In the genomic region with DNA sequence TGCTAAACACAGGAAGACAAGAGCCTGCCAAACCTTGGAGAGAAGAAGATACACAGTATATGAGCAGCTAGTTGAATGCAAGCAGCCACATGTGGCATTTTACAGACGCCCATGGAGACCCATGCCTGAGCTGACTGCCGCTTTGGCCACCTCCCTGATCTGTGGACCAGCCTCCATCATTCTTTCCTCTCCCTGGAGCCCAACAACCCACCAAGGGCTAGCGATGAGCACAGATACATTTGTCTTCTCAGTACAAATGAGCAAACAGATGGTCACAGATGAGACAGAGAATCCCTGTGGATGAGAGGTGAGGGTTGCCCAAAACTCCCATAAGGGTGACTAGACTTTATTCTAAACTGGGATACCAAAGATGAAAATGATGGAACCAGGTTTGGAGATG, we compare ENCODE assay signal across 18 mouse cellular contexts.
DNase-seq lines count a peak whose midpoint lies in the region; ATAC-seq lines count a peak whose summit lies in the region.
"Had no signal": no experiment of that assay in that cellular context is flagged by ENCODE, and none has a peak within 500 bp of the region (broad histone marks: within the 10 kb centered on the region; RNA-seq: fewer than 3 reads in every experiment).

No protein-coding gene starts in this region.

- ATAC-seq in cerebellum, adult (ENCODE audit: insufficient number of reproducible peaks, low FRiP score, low TSS enrichment): no peak
- ATAC-seq: CD4-positive, CD25-positive, alpha-beta regulatory T cell, adult 4 months; forebrain, embryonic 14.5 days; hindbrain, postnatal 0 days had no signal

- intact Hi-C loops in left cerebral cortex, postnatal 36 days (cut with DNase I): no loop called here

- peak; percentile 45 for DNase-seq in cerebellum, adult 11 months
- peak; percentile 17 for DNase-seq in layer of hippocampus, adult 9-11 months
- no peak for DNase-seq in layer of hippocampus, postnatal 14 days (ENCODE audit: low spot score in 2 of 2)
- peak; percentile 29 to 46 for DNase-seq in cerebellum, postnatal 14 days
- no peak for DNase-seq in left cerebral cortex, postnatal 36 days (ENCODE audit: low spot score in 2 of 2)
- DNase-seq in kidney, adult 11 months: no peak
- DNase-seq: adrenal gland, adult 8-10 months; adrenal gland, postnatal 36 days; B cell, adult 2 months; gastrocnemius, postnatal 36 days; heart, adult 11 months; heart, postnatal 10 days; heart, postnatal 4 days; kidney, adult 18-20 months had no signal

Comparison
In these comparisons a context has a peak if more than half of its experiments do, and no peak if none do; other contexts are left out.
1. DNase-seq: peak in cerebellum, adult 11 months (single experiment), layer of hippocampus, adult 9-11 months (single experiment) and cerebellum, postnatal 14 days (2 of 2); none in layer of hippocampus, postnatal 14 days (0 of 2), left cerebral cortex, postnatal 36 days (0 of 2) and kidney, adult 11 months (single experiment).